Mouse (Mus musculus): ENCODE measurements around the gene Hsp90ab1.

Hsp90ab1 gene

GRCm38 (mm10) chr17:45573087-45573779 is at the start of gene Hsp90ab1:
TSS of gene Hsp90ab1 (minus strand) at chr17:45573271.
- peak; percentile 99 for DNase-seq (ENCODE audit: low spot score)

- DNase-seq (ENCODE audit: low spot score), result no peak
These were observed 46.5 kb upstream of the Hsp90ab1 start for GRCm38 (mm10) chr17:45619386-45620256.

- DNase-seq (ENCODE audit: low spot score), result no peak
These were observed 45.9 kb upstream of the Hsp90ab1 start for GRCm38 (mm10) chr17:45618941-45619385.

GRCm38 (mm10) chr17:45617655-45618054 is 44.6 kb upstream of the Hsp90ab1 start:
- no peak for DNase-seq (ENCODE audit: low spot score)

GRCm38 (mm10) chr17:45616679-45617078 is 43.6 kb upstream of the Hsp90ab1 start:
- DNase-seq (ENCODE audit: low spot score), result no peak

GRCm38 (mm10) chr17:45616046-45616650 is 43.1 kb upstream of the Hsp90ab1 start:
- DNase-seq (ENCODE audit: low spot score), result no peak

- no peak for DNase-seq (ENCODE audit: low spot score)
These were observed 39.9 kb upstream of the Hsp90ab1 start for GRCm38 (mm10) chr17:45612921-45613320.

- DNase-seq (ENCODE audit: low spot score), result no peak
These were observed 38.9 kb upstream of the Hsp90ab1 start for GRCm38 (mm10) chr17:45612008-45612407.

GRCm38 (mm10) chr17:45610144-45610866 is 37.2 kb upstream of the Hsp90ab1 start:
- no peak for DNase-seq (ENCODE audit: low spot score)

GRCm38 (mm10) chr17:45608396-45608795 is 35.3 kb upstream of the Hsp90ab1 start:
- no peak for DNase-seq (ENCODE audit: low spot score)

- no peak for DNase-seq (ENCODE audit: low spot score)
These were observed 34.2 kb upstream of the Hsp90ab1 start for GRCm38 (mm10) chr17:45606992-45607879.

GRCm38 (mm10) chr17:45602984-45603383 is 29.9 kb upstream of the Hsp90ab1 start:
- no peak for DNase-seq (ENCODE audit: low spot score)

GRCm38 (mm10) chr17:45601877-45602304 is 28.8 kb upstream of the Hsp90ab1 start, which contains the start of gene Mymx:
TSS of gene Mymx (minus strand) at chr17:45602102.
- DNase-seq (ENCODE audit: low spot score), result no peak

- no peak for DNase-seq (ENCODE audit: low spot score)
These were observed 28.3 kb upstream of the Hsp90ab1 start for GRCm38 (mm10) chr17:45601325-45601724.

- no peak for DNase-seq (ENCODE audit: low spot score)
These were observed 27.2 kb upstream of the Hsp90ab1 start for GRCm38 (mm10) chr17:45600267-45600666.

- DNase-seq (ENCODE audit: low spot score), result no peak
These were observed 26.6 kb upstream of the Hsp90ab1 start, which contains the start of gene Slc29a1 for GRCm38 (mm10) chr17:45599446-45600242. TSS of gene Slc29a1 (minus strand) at chr17:45599606.

GRCm38 (mm10) chr17:45598891-45599290 is 25.8 kb upstream of the Hsp90ab1 start:
- DNase-seq (ENCODE audit: low spot score), result no peak

- no peak for DNase-seq (ENCODE audit: low spot score)
These were observed 25.3 kb upstream of the Hsp90ab1 start for GRCm38 (mm10) chr17:45598376-45598775.

GRCm38 (mm10) chr17:45597787-45598186 is 24.7 kb upstream of the Hsp90ab1 start:
- no peak for DNase-seq (ENCODE audit: low spot score)
